ENCODE assay signal across 7 mouse cellular contexts in genomic region chr11:93856284-93856955, GRCm38 (mm10). TPM values are rescaled to one million over a fixed set of nuclear protein-coding genes. Genes with fewer than 3 reads are reported as not detected.
A peak's percentile ranks its signal among the peaks of the same experiment; 100 is the strongest.
DNase-seq lines count a peak whose midpoint lies in the region; ATAC-seq lines count a peak whose summit lies in the region.

No protein-coding gene starts in this region.

- DNase-seq in WW6 (ENCODE audit: low read depth, low spot score): peak; percentile 49
- peak; percentile 85 to 90 for DNase-seq in cerebellum, adult 18-20 months
- DNase-seq in forelimb bud, embryonic 11.5 days (ENCODE audit: low read depth, low spot score): peak; percentile 80
- DNase-seq in hindbrain, embryonic 11.5 days (ENCODE audit: low spot score): peak; percentile 89
- DNase-seq in layer of hippocampus, postnatal 36 days: peak; percentile 80 to 83
- peak; percentile 81 for DNase-seq in mesoderm, embryonic 11.5 days (ENCODE audit: low read depth, low spot score)
- DNase-seq in right cerebral cortex, postnatal 25 days: peak; percentile 84

- no peak overlapping the region for H3K27ac ChIP-seq in hindbrain, embryonic 11.5 days (ENCODE audit: low read depth, low read length)

- H3K9ac ChIP-seq in hindbrain, embryonic 11.5 days (ENCODE audit: low read depth, low read length): no peak overlapping the region

- no peak overlapping the region for H3K4me3 ChIP-seq in hindbrain, embryonic 11.5 days (ENCODE audit: low read depth, low read length)

- 10% methylated on average over 6 of the region's 6 CpGs for WGBS in hindbrain, embryonic 11.5 days

- H3K4me1 ChIP-seq in hindbrain, embryonic 11.5 days (replicated peaks; ENCODE audit: control insufficient read depth, insufficient read depth, low read length): no peaks in the 10 kb centered on the region

- H3K9me3 ChIP-seq in hindbrain, embryonic 11.5 days (ENCODE audit: control insufficient read depth, low read length): no peaks in the 10 kb centered on the region

- H3K4me2 ChIP-seq in hindbrain, embryonic 11.5 days (replicated peaks; ENCODE audit: low read depth, low read length): no peak overlapping the region

- 0 out of 2 replicates have a peak, but pooled peaks cover 3% of the 10 kb centered on the region for H3K36me3 ChIP-seq in hindbrain, embryonic 11.5 days (ENCODE audit: control insufficient read depth, insufficient read depth, low read length)

- ATAC-seq in hindbrain, embryonic 11.5 days (ENCODE audit: low FRiP score): no peak

- no peaks in the 10 kb centered on the region for H3K27me3 ChIP-seq in hindbrain, embryonic 11.5 days (ENCODE audit: control insufficient read depth, insufficient read depth, low read length)

RNA-seq across cellular contexts. Expression of gene Utp18, which starts 29.1 kb away (rescaled TPM):
- polyA plus RNA-seq in hindbrain, embryonic 11.5 days (2014; fragmentation: Nextera tagmentation; extraction: Ambion mirVana): 48.3 and 50.7 TPM in 2 replicates
- total RNA-seq in layer of hippocampus, postnatal 36 days (2021): 10 to 100 TPM; 23.6 to 26.1 TPM

RNA-seq across cellular contexts. Expression of gene Mbtd1, which starts 29.2 kb away (rescaled TPM):
- polyA plus RNA-seq in hindbrain, embryonic 11.5 days (2014; fragmentation: Nextera tagmentation; extraction: Ambion mirVana): 30.1 and 37.6 TPM in 2 replicates
- 10 to 100 TPM; 36.3 to 39.3 TPM for total RNA-seq in layer of hippocampus, postnatal 36 days (2021)
